Mouse (Mus musculus) forebrain, embryonic 14.5 days (tissue): ENCODE data around the gene Selenon. TPM values are rescaled to one million over a fixed set of nuclear protein-coding genes. Genes with fewer than 3 reads are reported as not detected.

ENCODE experiments used
- ATAC-seq: fragments of 200-750 bp; cut with Nextera tagmentation; 2 replicates; pipeline ENCODE4 v1.8.0; 2017; ENCODE audit warnings: mild to moderate bottlenecking, moderate library complexity
- DNase-seq: peaks from one replicate; pipeline ENCODE4 v3.0.0-alpha.2; 2015; ENCODE audit warnings: low spot score
- H3K27ac ChIP-seq: fragments of 300-500 bp; sonication (generic); 2 replicates; pipeline ENCODE4 v1.5.1; 2014; ENCODE audit warnings: low read depth, mild to moderate bottlenecking, control low read depth, low read length, moderate library complexity
- H3K27me3 ChIP-seq: fragments of 300-500 bp; sonication (generic); replicated peaks from 2 replicates; pipeline ENCODE4 v1.6.1; 2014; ENCODE audit warnings: low read length, control low read depth, mixed read lengths; ENCODE audit not compliant: control insufficient read depth, insufficient read depth
- H3K36me3 ChIP-seq: fragments of 300-500 bp; sonication (generic); 2 replicates; pipeline ENCODE4 v1.6.1; 2014; ENCODE audit warnings: low read length, control low read depth; ENCODE audit not compliant: control insufficient read depth, insufficient read depth
- H3K4me1 ChIP-seq: fragments of 300-500 bp; sonication (generic); 2 replicates; pipeline ENCODE4 v1.6.1; 2014; ENCODE audit warnings: antibody characterized with exemption, low read length, control low read depth; ENCODE audit not compliant: control insufficient read depth, insufficient read depth
- H3K4me2 ChIP-seq: fragments of 300-500 bp; sonication (generic); 2 replicates; pipeline ENCODE4 v1.6.1; 2014; ENCODE audit warnings: mild to moderate bottlenecking, control low read depth, low read length
- H3K4me3 ChIP-seq: fragments of 300-500 bp; sonication (generic); 2 replicates; pipeline ENCODE4 v1.5.1; 2014; ENCODE audit warnings: low read depth, low read length, control low read depth
- H3K9ac ChIP-seq: fragments of 300-500 bp; sonication (generic); 2 replicates; pipeline ENCODE4 v1.6.1; 2014; ENCODE audit warnings: mild to moderate bottlenecking, low read length, control low read depth, moderate library complexity
- H3K9me3 ChIP-seq: fragments of 300-500 bp; sonication (generic); replicated peaks from 2 replicates; pipeline ENCODE4 v1.6.1; 2016; ENCODE audit warnings: low read length, control low read depth, mixed read lengths; ENCODE audit not compliant: control insufficient read depth
- WGBS: fragments of 180-500 bp; shearing (Covaris S2); extraction: QIAGEN DNeasy Blood & Tissue Kit; methylation state at CpG from one replicate; pipeline ENCODE4 v1.1.7; 2014; 5-methylcytosine and 5-hydroxymethylcytosine counted together
- polyA plus RNA-seq: library from polyadenylated mRNA; unstranded; fragments of >200 nt; fragmentation: Nextera tagmentation; extraction: Ambion mirVana; gene quantifications from 2 replicates; pipeline ENCODE4 v1.2.1, GENCODE M21; 2014

Selenon gene
- polyA plus RNA-seq, 1 experiment from 2014 or later, result 12.4 TPM

GRCm38 (mm10) chr4:134538997-134539580 lies 12.9 kb downstream of the Selenon start:
- Histone ChIP-seq H3K4me2 (no peak overlapping the region), H3K9me3 (no peaks in the 10 kb centered on the region), H3K4me1 (peaks cover 7% of the 10 kb centered on the region), H3K4me3 (no peak overlapping the region), H3K27me3 (no peaks in the 10 kb centered on the region), H3K36me3 (peaks cover 52% of the 10 kb centered on the region), H3K27ac (0 out of 2 replicates have a peak overlapping the region, but pooled peaks have one; percentile 9), H3K9ac (no peak overlapping the region)
- DNase-seq (peak; percentile 43), ATAC-seq (no peak)
- WGBS, result 70% methylated on average over 10 of the region's 10 CpGs

- 7% methylated on average over 8 of the region's 8 CpGs for WGBS
- Histone ChIP-seq H3K27me3 (no peaks in the 10 kb centered on the region), H3K4me1 (peaks cover 14% of the 10 kb centered on the region), H3K36me3 (peaks cover 31% of the 10 kb centered on the region), H3K27ac (no peak overlapping the region; the same call in 1 of the 2 replicates), H3K4me3 (peak overlapping the region; percentile 90), H3K4me2 (peak overlapping the region; percentile 97), H3K9ac (peak overlapping the region; percentile 56), H3K9me3 (no peaks in the 10 kb centered on the region)
- ATAC-seq, result peak; percentile 22; the same call in 1 of the 2 replicates
- peak; percentile 22 for DNase-seq
These were observed 16.2 kb downstream of the Selenon start for GRCm38 (mm10) chr4:134535787-134536151.

- DNase-seq (peak; percentile 97), ATAC-seq (peak; percentile 98)
- peak within 1 kb of the TSS; percentile 76 for H3K27ac ChIP-seq
- peak within 1 kb of the TSS; percentile 82 for H3K9ac ChIP-seq
- no peaks in the 10 kb centered on the region for H3K9me3 ChIP-seq
- H3K4me1 ChIP-seq, result peaks cover 14% of the 10 kb centered on the region
- H3K4me2 ChIP-seq, result peak within 1 kb of the TSS; percentile 97
- H3K36me3 ChIP-seq, result peaks cover 31% of the 10 kb centered on the region
- H3K27me3 ChIP-seq, result no peaks in the 10 kb centered on the region
- WGBS, result under 1% methylated on average over 67 of the region's 71 CpGs
- H3K4me3 ChIP-seq, result peak within 1 kb of the TSS; percentile 90
These were observed 16.8 kb downstream of the Selenon start, which contains the start of gene Mtfr1l for GRCm38 (mm10) chr4:134534932-134535786. Mtfr1l (minus strand) TSS chr4:134535387.

GRCm38 (mm10) chr4:134534124-134534886 lies 17.7 kb downstream of the Selenon start:
- H3K36me3 ChIP-seq, result peaks cover 31% of the 10 kb centered on the region
- H3K4me3 ChIP-seq, result peak overlapping the region; percentile 90
- DNase-seq (peak; percentile 70), ATAC-seq (peak; percentile 15)
- peak overlapping the region; percentile 82 for H3K9ac ChIP-seq
- peaks cover 14% of the 10 kb centered on the region for H3K4me1 ChIP-seq
- 1% methylated on average over 49 of the region's 57 CpGs for WGBS
- peak overlapping the region; percentile 97 for H3K4me2 ChIP-seq
- no peaks in the 10 kb centered on the region for H3K9me3 ChIP-seq
- H3K27me3 ChIP-seq, result no peaks in the 10 kb centered on the region
- peak overlapping the region; percentile 76 for H3K27ac ChIP-seq

- peak overlapping the region; percentile 97 for H3K4me2 ChIP-seq
- peak overlapping the region; percentile 90; the same call in 1 of the 2 replicates for H3K4me3 ChIP-seq
- WGBS, result 82% methylated on average over 4 of the region's 4 CpGs
These were observed 18.5 kb downstream of the Selenon start for GRCm38 (mm10) chr4:134533421-134533820.

GRCm38 (mm10) chr4:134532928-134533327 lies 19.0 kb downstream of the Selenon start:
- Histone ChIP-seq H3K4me1 (peaks cover 14% of the 10 kb centered on the region), H3K9ac (no peak overlapping the region), H3K9me3 (no peaks in the 10 kb centered on the region), H3K27me3 (no peaks in the 10 kb centered on the region), H3K4me2 (no peak overlapping the region), H3K27ac (no peak overlapping the region), H3K4me3 (no peak overlapping the region), H3K36me3 (peaks cover 32% of the 10 kb centered on the region)
- WGBS, result 90% methylated on average over 4 of the region's 4 CpGs
- no peak for DNase-seq
- ATAC-seq, result no peak

More at GRCm38 (mm10) chr4:134533421-134533820, 18.5 kb downstream of the Selenon start:
- H3K27ac ChIP-seq, result no peak overlapping the region
- peaks cover 14% of the 10 kb centered on the region for H3K4me1 ChIP-seq
- no peaks in the 10 kb centered on the region for H3K9me3 ChIP-seq
- H3K9ac ChIP-seq, result 0 out of 2 replicates have a peak overlapping the region, but pooled peaks have one; percentile 35
- DNase-seq, result no peak
- H3K27me3 ChIP-seq, result no peaks in the 10 kb centered on the region
- H3K36me3 ChIP-seq, result peaks cover 31% of the 10 kb centered on the region
- no peak for ATAC-seq

GRCm38 (mm10) chr4:134526220-134526619 lies 25.7 kb downstream of the Selenon start:
- WGBS, result 40% methylated on average over 5 of the region's 5 CpGs
- no peak overlapping the region for H3K27ac ChIP-seq

GRCm38 (mm10) chr4:134525806-134526205 lies 26.2 kb downstream of the Selenon start:
- no peaks in the 10 kb centered on the region for H3K27me3 ChIP-seq
- no peak overlapping the region for H3K4me2 ChIP-seq
- H3K36me3 ChIP-seq, result peaks cover 76% of the 10 kb centered on the region
- H3K9me3 ChIP-seq, result no peaks in the 10 kb centered on the region
- H3K9ac ChIP-seq, result no peak overlapping the region
- no peaks in the 10 kb centered on the region for H3K4me1 ChIP-seq
- ATAC-seq (no peak), DNase-seq (no peak)
- no peak overlapping the region for H3K27ac ChIP-seq
- 18% methylated on average over 5 of the region's 5 CpGs for WGBS
- H3K4me3 ChIP-seq, result no peak overlapping the region

More at GRCm38 (mm10) chr4:134526220-134526619, 25.7 kb downstream of the Selenon start:
- DNase-seq (no peak), ATAC-seq (no peak)
- Histone ChIP-seq H3K9ac (no peak overlapping the region), H3K9me3 (no peaks in the 10 kb centered on the region), H3K4me1 (no peaks in the 10 kb centered on the region), H3K4me3 (no peak overlapping the region), H3K36me3 (peaks cover 80% of the 10 kb centered on the region), H3K27me3 (no peaks in the 10 kb centered on the region), H3K4me2 (no peak overlapping the region)
